Mouse (Mus musculus): ENCODE measurements around the gene Angptl2. TPM values are rescaled to one million over a fixed set of nuclear protein-coding genes. Genes with fewer than 3 reads are reported as not detected.

Gene Angptl2
- polyA plus RNA-seq, 1 experiment from 2014 or later, result 30.3 TPM

- no peak overlapping the region for H3K4me2 ChIP-seq
- no peak overlapping the region for H3K4me3 ChIP-seq (ENCODE audit: low read depth, low read length)
- no peak overlapping the region for H3K9ac ChIP-seq
- H3K27ac ChIP-seq (ENCODE audit: low read depth), result no peak overlapping the region
- TF ChIP-seq CTCF (IDR thresholded peaks at IDR 0.05; ENCODE audit: low read depth), result no peak
- ATAC-seq (ENCODE audit: insufficient read depth) (no peak), DNase-seq (no peak)
- no peaks in the 10 kb centered on the region for H3K27me3 ChIP-seq (ENCODE audit: insufficient read depth, low read length)
- peaks cover 13% of the 10 kb centered on the region; the same call in 1 of the 2 replicates for H3K36me3 ChIP-seq (ENCODE audit: insufficient read depth)
- no peaks in the 10 kb centered on the region for H3K9me3 ChIP-seq (ENCODE audit: low read depth, low read length)
- WGBS, result 92% methylated on average over 10 of the region's 10 CpGs
- H3K4me1 ChIP-seq (ENCODE audit: insufficient read depth), result peaks cover 23% of the 10 kb centered on the region; the same call in 1 of the 2 replicates
These were observed 4.9 kb downstream of the Angptl2 start for GRCm38 (mm10) chr2:33220674-33221338.

- WGBS, result 87% methylated on average over 11 of the region's 11 CpGs
- peaks cover 13% of the 10 kb centered on the region; the same call in 1 of the 2 replicates for H3K36me3 ChIP-seq (ENCODE audit: insufficient read depth)
- no peak for DNase-seq
- no peak overlapping the region for H3K9ac ChIP-seq
- no peak overlapping the region for H3K27ac ChIP-seq (ENCODE audit: low read depth)
- no peak for ATAC-seq (ENCODE audit: insufficient read depth)
- peaks cover 23% of the 10 kb centered on the region; the same call in 1 of the 2 replicates for H3K4me1 ChIP-seq (ENCODE audit: insufficient read depth)
- no peaks in the 10 kb centered on the region for H3K9me3 ChIP-seq (ENCODE audit: low read depth, low read length)
- H3K27me3 ChIP-seq (ENCODE audit: insufficient read depth, low read length), result no peaks in the 10 kb centered on the region
- TF ChIP-seq CTCF (IDR thresholded peaks at IDR 0.05; ENCODE audit: low read depth), result no peak
- H3K4me2 ChIP-seq, result no peak overlapping the region
- H3K4me3 ChIP-seq (ENCODE audit: low read depth, low read length), result no peak overlapping the region
These were observed 5.6 kb downstream of the Angptl2 start for GRCm38 (mm10) chr2:33221339-33221900.

DNA sequence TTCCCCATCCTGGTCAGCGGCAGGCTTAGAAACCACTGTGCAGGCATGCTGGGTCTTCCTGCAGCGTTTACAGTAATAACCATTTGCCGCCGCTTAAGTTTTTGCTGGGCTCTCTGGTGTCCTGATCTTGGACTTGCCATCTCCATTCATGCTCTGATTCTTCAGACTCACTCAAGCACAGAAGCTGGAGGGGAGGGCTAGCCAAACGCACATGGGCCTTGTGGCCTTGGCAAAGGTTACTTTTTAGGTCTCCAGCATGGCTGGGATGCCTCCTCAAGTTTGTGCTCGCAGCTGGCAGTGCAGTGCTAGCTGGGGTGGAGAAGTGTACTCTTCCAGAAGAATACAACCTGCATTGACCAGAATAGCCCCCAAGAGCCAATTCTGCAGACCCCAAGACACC lies 6.6 kb downstream of the Angptl2 start:
- Histone ChIP-seq H3K4me1 (ENCODE audit: insufficient read depth) (peaks cover 15% of the 10 kb centered on the region; the same call in 1 of the 2 replicates), H3K27ac (ENCODE audit: low read depth) (no peak overlapping the region), H3K9me3 (ENCODE audit: low read depth, low read length) (no peaks in the 10 kb centered on the region), H3K36me3 (ENCODE audit: insufficient read depth) (peaks cover 13% of the 10 kb centered on the region; the same call in 1 of the 2 replicates), H3K4me2 (no peak overlapping the region), H3K27me3 (ENCODE audit: insufficient read depth, low read length) (no peaks in the 10 kb centered on the region), H3K4me3 (ENCODE audit: low read depth, low read length) (no peak overlapping the region), H3K9ac (no peak overlapping the region)
- WGBS, result 86% methylated on average over 6 of the region's 6 CpGs
- no peak for TF ChIP-seq CTCF (IDR thresholded peaks at IDR 0.05; ENCODE audit: low read depth)
- DNase-seq, result no peak
- no peak for ATAC-seq (ENCODE audit: insufficient read depth)

DNA sequence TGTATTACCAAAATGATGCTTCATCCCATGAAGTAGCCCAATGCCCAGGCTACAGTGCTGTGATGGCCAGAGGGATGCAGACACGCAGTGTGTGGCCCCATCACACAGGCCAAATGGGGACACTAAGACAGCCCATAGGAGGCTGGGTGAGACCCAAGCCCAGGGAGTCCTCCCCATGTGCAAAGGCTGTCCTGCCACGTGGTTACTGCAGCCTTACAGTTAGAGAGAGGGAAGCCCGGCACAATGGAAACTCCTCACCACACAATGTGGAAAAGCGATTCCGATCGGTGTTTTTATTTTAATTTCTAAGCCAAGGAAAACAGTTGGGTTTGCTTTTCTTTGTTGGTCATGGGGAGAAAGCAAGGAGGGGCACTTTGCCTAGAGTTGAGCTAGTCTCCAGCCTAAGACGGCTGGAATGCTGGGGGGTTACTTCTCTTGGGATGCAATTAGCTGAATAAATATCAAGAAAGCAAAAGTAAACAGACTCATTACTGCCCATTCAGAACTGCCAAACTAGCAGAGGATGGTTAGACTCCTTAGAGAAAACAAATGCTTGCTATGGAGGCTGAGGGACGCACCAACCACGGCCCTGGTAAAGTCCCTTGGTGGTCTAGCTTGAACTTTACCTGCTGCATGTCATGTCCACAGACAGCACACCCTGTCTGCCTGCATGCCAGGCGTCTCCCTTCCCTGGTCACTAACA lies 7.9 kb downstream of the Angptl2 start:
- TF ChIP-seq CTCF (IDR thresholded peaks at IDR 0.05; ENCODE audit: low read depth), result no peak
- H3K27ac ChIP-seq (ENCODE audit: low read depth), result no peak overlapping the region
- H3K4me1 ChIP-seq (ENCODE audit: insufficient read depth), result peaks cover 9% of the 10 kb centered on the region; the same call in 1 of the 2 replicates
- no peak overlapping the region for H3K4me3 ChIP-seq (ENCODE audit: low read depth, low read length)
- peak; percentile 15 for DNase-seq
- H3K9me3 ChIP-seq (ENCODE audit: low read depth, low read length), result no peaks in the 10 kb centered on the region
- H3K27me3 ChIP-seq (ENCODE audit: insufficient read depth, low read length), result no peaks in the 10 kb centered on the region
- H3K4me2 ChIP-seq, result no peak overlapping the region
- no peak overlapping the region for H3K9ac ChIP-seq
- peaks cover 26% of the 10 kb centered on the region for H3K36me3 ChIP-seq (ENCODE audit: insufficient read depth)
- 62% methylated on average over 10 of the region's 10 CpGs for WGBS
- no peak for ATAC-seq (ENCODE audit: insufficient read depth)

DNA sequence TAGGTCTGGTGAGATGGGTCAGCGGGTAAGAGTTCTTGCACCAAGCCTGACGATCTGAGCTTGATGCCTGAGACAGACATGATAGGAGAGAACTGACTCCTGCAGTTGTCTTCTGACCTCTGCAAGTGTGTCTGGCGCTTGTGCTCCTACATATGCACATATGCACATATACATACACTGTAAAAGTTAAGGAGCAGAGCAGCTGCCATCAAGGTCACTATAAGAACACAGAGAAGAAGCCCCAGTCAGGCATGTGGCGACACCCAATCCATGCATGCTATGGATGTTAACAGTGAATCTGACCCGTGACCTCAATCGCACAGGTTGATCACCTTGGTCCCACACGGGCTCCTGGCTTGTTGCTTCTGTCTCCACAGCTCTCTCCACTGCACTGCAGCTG lies 10.1 kb downstream of the Angptl2 start:
- Histone ChIP-seq H3K4me3 (ENCODE audit: low read depth, low read length) (no peak overlapping the region), H3K9me3 (ENCODE audit: low read depth, low read length) (no peaks in the 10 kb centered on the region), H3K27me3 (ENCODE audit: insufficient read depth, low read length) (no peaks in the 10 kb centered on the region), H3K4me1 (ENCODE audit: insufficient read depth) (no peaks in the 10 kb centered on the region), H3K27ac (ENCODE audit: low read depth) (no peak overlapping the region), H3K36me3 (ENCODE audit: insufficient read depth) (peaks cover 41% of the 10 kb centered on the region), H3K4me2 (no peak overlapping the region), H3K9ac (no peak overlapping the region)
- WGBS, result 87% methylated on average over 7 of the region's 7 CpGs
- no peak for DNase-seq
- ATAC-seq (ENCODE audit: insufficient read depth), result no peak
- no peak for TF ChIP-seq CTCF (IDR thresholded peaks at IDR 0.05; ENCODE audit: low read depth)

DNA sequence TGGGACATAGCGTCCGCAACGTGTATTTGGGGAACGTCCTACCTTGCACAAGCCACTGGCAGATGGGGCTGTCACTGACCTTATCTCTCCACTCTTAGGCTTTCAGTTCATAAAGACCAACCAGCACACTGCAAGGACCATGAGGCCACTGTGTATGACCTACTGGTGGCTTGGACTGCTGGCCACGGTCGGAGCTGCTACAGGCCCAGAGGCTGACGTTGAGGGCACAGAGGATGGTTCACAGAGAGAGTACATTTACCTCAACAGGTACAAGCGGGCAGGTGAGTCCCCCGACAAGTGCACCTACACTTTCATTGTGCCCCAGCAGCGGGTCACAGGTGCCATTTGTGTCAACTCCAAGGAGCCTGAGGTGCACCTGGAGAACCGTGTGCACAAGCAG lies 12.2 kb downstream of the Angptl2 start:
- no peak for DNase-seq
- ATAC-seq (ENCODE audit: insufficient read depth), result no peak
- H3K27me3 ChIP-seq (ENCODE audit: insufficient read depth, low read length), result no peaks in the 10 kb centered on the region
- no peak overlapping the region for H3K4me2 ChIP-seq
- no peak overlapping the region for H3K4me3 ChIP-seq (ENCODE audit: low read depth, low read length)
- H3K4me1 ChIP-seq (ENCODE audit: insufficient read depth), result no peaks in the 10 kb centered on the region
- 84% methylated on average over 11 of the region's 11 CpGs for WGBS
- no peak overlapping the region for H3K27ac ChIP-seq (ENCODE audit: low read depth)
- TF ChIP-seq CTCF (IDR thresholded peaks at IDR 0.05; ENCODE audit: low read depth), result no peak
- H3K36me3 ChIP-seq (ENCODE audit: insufficient read depth), result peaks cover 27% of the 10 kb centered on the region
- no peaks in the 10 kb centered on the region for H3K9me3 ChIP-seq (ENCODE audit: low read depth, low read length)
- H3K9ac ChIP-seq, result no peak overlapping the region

DNA sequence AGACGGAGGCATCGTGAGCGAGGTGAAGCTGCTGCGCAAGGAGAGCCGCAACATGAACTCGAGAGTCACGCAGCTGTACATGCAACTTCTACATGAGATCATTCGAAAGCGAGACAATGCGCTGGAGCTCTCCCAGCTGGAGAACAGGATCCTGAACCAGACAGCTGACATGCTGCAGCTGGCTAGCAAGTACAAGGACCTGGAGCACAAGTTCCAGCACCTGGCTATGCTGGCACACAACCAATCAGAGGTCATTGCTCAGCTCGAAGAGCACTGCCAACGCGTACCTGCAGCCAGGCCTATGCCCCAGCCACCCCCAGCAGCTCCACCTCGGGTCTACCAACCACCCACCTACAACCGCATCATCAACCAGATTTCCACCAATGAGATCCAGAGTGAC lies 12.7 kb downstream of the Angptl2 start:
- Histone ChIP-seq H3K9ac (no peak overlapping the region), H3K4me2 (no peak overlapping the region), H3K4me1 (ENCODE audit: insufficient read depth) (no peaks in the 10 kb centered on the region), H3K9me3 (ENCODE audit: low read depth, low read length) (no peaks in the 10 kb centered on the region), H3K27ac (ENCODE audit: low read depth) (no peak overlapping the region), H3K36me3 (ENCODE audit: insufficient read depth) (peaks cover 27% of the 10 kb centered on the region), H3K4me3 (ENCODE audit: low read depth, low read length) (no peak overlapping the region), H3K27me3 (ENCODE audit: insufficient read depth, low read length) (no peaks in the 10 kb centered on the region)
- ATAC-seq (ENCODE audit: insufficient read depth), result no peak
- no peak for DNase-seq
- WGBS, result 80% methylated on average over 15 of the region's 15 CpGs
- TF ChIP-seq CTCF (IDR thresholded peaks at IDR 0.05; ENCODE audit: low read depth), result no peak

All from lung, embryonic 14.5 days (tissue).